Mouse (Mus musculus): ENCODE data around the gene Mrpl10.
A peak's percentile ranks its signal among the peaks of the same experiment; 100 is the strongest.

Mrpl10 gene

DNA sequence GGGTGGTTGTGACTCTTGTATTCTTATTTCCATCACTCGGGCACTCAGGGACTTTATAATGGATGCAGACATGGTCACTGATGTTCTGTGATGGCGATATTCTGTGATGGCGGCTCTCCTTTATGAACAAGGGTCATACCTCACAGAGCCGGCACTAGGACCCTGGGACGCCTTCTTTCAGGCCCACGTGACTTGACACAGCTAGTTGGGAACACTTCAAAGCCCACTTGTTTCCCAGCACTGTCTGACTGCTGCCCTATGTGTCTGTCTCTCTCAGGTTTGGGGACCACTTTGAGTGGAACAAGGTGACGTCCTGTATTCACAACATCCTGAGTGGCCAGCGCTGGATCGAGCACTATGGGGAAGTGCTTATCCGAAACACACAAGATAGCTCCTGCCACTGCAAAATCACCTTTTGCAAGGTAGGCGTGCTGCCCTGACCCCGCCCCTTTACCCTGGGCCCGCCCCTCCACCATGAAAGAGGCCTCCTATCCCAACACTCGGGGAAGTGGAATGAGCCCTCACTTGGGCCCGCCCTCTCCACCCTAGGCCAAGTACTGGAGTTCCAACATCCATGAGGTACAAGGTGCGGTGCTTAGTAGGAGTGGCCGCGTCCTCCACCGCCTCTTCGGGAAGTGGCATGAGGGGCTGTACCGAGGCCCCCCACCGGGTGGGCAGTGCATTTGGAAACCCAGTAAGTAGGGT lies 25.4 kb downstream of the Mrpl10 start:
- DNase-seq (ENCODE audit: extremely low read depth, low read depth) = no peak

GRCm38 (mm10) chr11:97069333-97069732 lies 28.0 kb downstream of the Mrpl10 start:
- DNase-seq (ENCODE audit: extremely low read depth, low read depth) = no peak

- DNase-seq (ENCODE audit: extremely low read depth, low read depth) = no peak
Measured at GRCm38 (mm10) chr11:97069770-97070169, 28.4 kb downstream of the Mrpl10 start.

DNA sequence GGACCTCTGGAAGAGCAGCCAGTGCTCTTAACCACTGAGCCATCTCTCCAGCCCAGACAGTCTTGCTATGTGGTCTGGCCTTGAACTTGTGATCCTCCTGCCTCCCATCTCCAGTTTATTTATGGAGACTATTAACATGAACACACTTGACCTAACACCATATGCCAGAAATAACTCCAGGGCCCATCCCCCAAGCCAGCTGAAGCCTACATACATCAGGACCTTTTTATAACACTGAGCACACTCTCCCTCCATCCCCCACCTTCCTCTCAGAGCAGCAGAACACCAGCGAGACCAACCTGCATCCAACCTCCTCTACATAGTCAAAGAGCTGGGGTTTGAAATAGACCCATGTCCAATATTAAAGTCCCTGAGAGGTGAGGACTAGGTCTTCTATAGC lies 29.8 kb downstream of the Mrpl10 start:
- no peak for DNase-seq (ENCODE audit: extremely low read depth, low read depth)

- DNase-seq (ENCODE audit: extremely low read depth, low read depth) = no peak
Measured at GRCm38 (mm10) chr11:97072533-97072932, 31.2 kb downstream of the Mrpl10 start.

GRCm38 (mm10) chr11:97074235-97074634 lies 32.9 kb downstream of the Mrpl10 start:
- DNase-seq (ENCODE audit: extremely low read depth, low read depth) = no peak

- no peak for DNase-seq (ENCODE audit: extremely low read depth, low read depth)
Measured at GRCm38 (mm10) chr11:97078751-97079150, 37.4 kb downstream of the Mrpl10 start.

DNA sequence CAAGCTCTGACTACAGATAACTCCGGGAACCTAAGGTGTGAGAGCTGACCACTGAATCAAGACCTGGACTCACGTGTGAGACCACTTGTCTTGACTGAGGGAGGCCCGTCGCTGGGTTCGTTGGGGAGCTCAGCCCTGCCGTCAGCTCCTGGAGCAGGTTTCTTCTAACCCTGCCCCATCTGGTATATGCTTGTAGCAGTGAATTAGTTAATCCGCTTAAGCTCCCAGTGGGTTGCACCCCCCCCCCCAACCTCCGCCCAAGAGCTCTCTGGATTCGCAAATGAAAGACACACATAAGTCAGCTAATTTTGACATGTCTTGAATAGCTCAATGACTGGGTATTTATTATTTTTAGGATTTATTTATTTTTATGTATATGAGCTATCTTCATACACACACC lies 38.9 kb downstream of the Mrpl10 start:
- DNase-seq (ENCODE audit: extremely low read depth, low read depth) = no peak

GRCm38 (mm10) chr11:97082977-97083376 lies 41.6 kb downstream of the Mrpl10 start:
- DNase-seq (ENCODE audit: extremely low read depth, low read depth) = peak; percentile 33

GRCm38 (mm10) chr11:97083401-97084140 lies 42.2 kb downstream of the Mrpl10 start:
- DNase-seq (ENCODE audit: extremely low read depth, low read depth) = no peak

GRCm38 (mm10) chr11:97084821-97085505 lies 43.6 kb downstream of the Mrpl10 start:
- DNase-seq (ENCODE audit: extremely low read depth, low read depth) = no peak

- DNase-seq (ENCODE audit: extremely low read depth, low read depth) = no peak
Measured at GRCm38 (mm10) chr11:97086365-97086764, 45.0 kb downstream of the Mrpl10 start.

DNA sequence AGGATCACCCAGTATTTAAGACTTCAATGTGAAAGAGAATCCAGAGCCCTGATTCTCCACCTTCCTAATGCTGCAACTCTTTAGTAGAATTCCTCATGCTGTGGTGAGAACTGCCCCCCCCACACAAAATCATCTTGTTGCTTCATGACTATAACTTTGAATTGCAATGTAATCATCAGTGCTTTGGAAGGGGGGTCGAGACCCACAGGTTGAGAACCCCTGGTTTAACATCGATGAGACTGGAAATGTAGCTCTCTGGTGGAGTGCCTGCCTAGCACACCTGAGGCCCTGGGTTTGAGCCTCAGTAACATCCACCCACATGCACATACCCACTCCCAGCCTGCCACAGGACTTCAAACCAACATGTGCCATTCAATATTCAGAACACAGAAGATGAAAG lies 53.2 kb downstream of the Mrpl10 start:
- no peak for DNase-seq (ENCODE audit: extremely low read depth, low read depth)

DNA sequence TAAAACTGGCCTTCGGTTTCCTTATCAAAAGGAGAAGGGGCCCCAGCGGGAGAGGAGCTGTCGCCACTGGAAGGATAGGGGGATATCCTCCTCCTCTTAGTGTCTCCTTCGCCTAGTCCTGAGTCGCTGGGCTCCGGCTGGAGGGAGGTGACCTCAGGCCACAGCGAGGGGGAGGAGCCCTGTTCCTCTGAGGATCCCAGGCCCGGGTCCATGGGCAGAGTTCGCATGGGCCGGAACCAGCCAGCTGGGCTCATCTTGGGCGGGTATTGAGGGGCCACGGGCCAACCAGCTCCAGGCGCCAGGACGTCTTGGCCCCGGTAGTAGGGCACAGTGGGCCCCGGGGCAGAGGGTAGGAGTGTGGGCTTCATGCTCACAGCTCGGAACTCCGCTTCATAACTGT lies 57.4 kb downstream of the Mrpl10 start:
- no peak for DNase-seq (ENCODE audit: extremely low read depth, low read depth)
